Mouse (Mus musculus) intestine, postnatal 0 days (tissue): ENCODE measurements at regions not wholly inside any gene's neighbourhood (a gene's known extent, or its start where the extent isn't known, plus 50 kb on each side); places are given as distances from the start of the nearest gene placed in this dataset.
"Not testable (repeated sequence)": the region's sequence is repeated elsewhere in the genome, so short reads cannot be mapped to it uniquely, and the experiment has no call there.

Experiments used
- ATAC-seq: fragments of 200-750 bp; cut with Nextera tagmentation; 2 replicates; pipeline ENCODE4 v1.8.0; 2017; ENCODE audit warnings: mild to moderate bottlenecking, moderate TSS enrichment, moderate library complexity
- H3K27ac ChIP-seq: fragments of 300-500 bp; sonication (generic); 2 replicates; pipeline ENCODE4 v1.5.1; 2014; ENCODE audit warnings: mild to moderate bottlenecking, low read depth, low read length, moderate library complexity
- H3K27me3 ChIP-seq: fragments of 300-500 bp; sonication (generic); replicated peaks from 2 replicates; pipeline ENCODE4 v1.6.1; 2014; ENCODE audit warnings: low read length, mixed read lengths; ENCODE audit not compliant: control insufficient read depth, insufficient read depth
- H3K36me3 ChIP-seq: fragments of 300-500 bp; sonication (generic); 2 replicates; pipeline ENCODE4 v1.6.1; 2014; ENCODE audit warnings: mild to moderate bottlenecking, moderate library complexity; ENCODE audit not compliant: control insufficient read depth, insufficient read depth
- H3K4me1 ChIP-seq: fragments of 300-500 bp; sonication (generic); replicated peaks from 2 replicates; pipeline ENCODE4 v1.6.1; 2014; ENCODE audit warnings: antibody characterized with exemption, low read length, mixed read lengths; ENCODE audit not compliant: control insufficient read depth, insufficient read depth
- H3K4me2 ChIP-seq: fragments of 300-500 bp; sonication (generic); replicated peaks from 2 replicates; pipeline ENCODE4 v1.6.1; 2014; ENCODE audit warnings: low read depth, mild to moderate bottlenecking, moderate library complexity
- H3K4me3 ChIP-seq: fragments of 300-500 bp; sonication (generic); 2 replicates; pipeline ENCODE4 v1.5.1; 2014; ENCODE audit warnings: low read depth, low read length
- H3K9ac ChIP-seq: fragments of 300-500 bp; sonication (generic); 2 replicates; pipeline ENCODE4 v1.6.1; 2014; ENCODE audit warnings: mild to moderate bottlenecking, low read depth, low read length
- H3K9me3 ChIP-seq: fragments of 300-500 bp; sonication (generic); 2 replicates; pipeline ENCODE4 v1.6.1; 2016; ENCODE audit warnings: mixed run types; ENCODE audit not compliant: control insufficient read depth
- CTCF ChIP-seq: sonication (generic); IDR thresholded peaks from 2 replicates; pipeline ENCODE4 v1.5.1; 2016; ENCODE audit warnings: low read depth, mild to moderate bottlenecking, control low read depth, antibody characterized with exemption, moderate library complexity
- WGBS: fragments of 180-500 bp; shearing (Covaris S2); extraction: QIAGEN DNeasy Blood & Tissue Kit; methylation state at CpG from one replicate; pipeline ENCODE4 v1.1.7; 2014; 5-methylcytosine and 5-hydroxymethylcytosine counted together

GRCm38 (mm10) chr6:6371444-6372093, 154.6 kb upstream of the Slc25a13 start:
- no peak for ATAC-seq
- no peaks in the 10 kb centered on the region for H3K9me3 ChIP-seq
- no peak overlapping the region for H3K4me2 ChIP-seq
- H3K4me3 ChIP-seq, result no peak overlapping the region
- no peaks in the 10 kb centered on the region for H3K27me3 ChIP-seq
- TF ChIP-seq CTCF, result no peak
- H3K27ac ChIP-seq, result no peak overlapping the region
- no peaks in the 10 kb centered on the region for H3K4me1 ChIP-seq
- no peaks in the 10 kb centered on the region for H3K36me3 ChIP-seq
- 46% methylated on average over 5 of the region's 5 CpGs for WGBS
- H3K9ac ChIP-seq, result no peak overlapping the region

- H3K27ac ChIP-seq, result no peak overlapping the region
- no peak overlapping the region for H3K4me3 ChIP-seq
- H3K9me3 ChIP-seq, result no peaks in the 10 kb centered on the region
- ATAC-seq, result no peak
- no peak for TF ChIP-seq CTCF
- no peaks in the 10 kb centered on the region for H3K36me3 ChIP-seq
- H3K4me2 ChIP-seq, result no peak overlapping the region
- H3K4me1 ChIP-seq, result no peaks in the 10 kb centered on the region
- no peak overlapping the region for H3K9ac ChIP-seq
- no peaks in the 10 kb centered on the region for H3K27me3 ChIP-seq
- 62% methylated on average over 4 of the region's 4 CpGs for WGBS
Observed at GRCm38 (mm10) chr6:6364037-6364436, 147.1 kb upstream of the Slc25a13 start.

- no peak for ATAC-seq
- Histone ChIP-seq H3K4me3 (no peak overlapping the region), H3K9ac (no peak overlapping the region), H3K27ac (no peak overlapping the region), H3K9me3 (no peaks in the 10 kb centered on the region), H3K4me1 (no peaks in the 10 kb centered on the region), H3K27me3 (no peaks in the 10 kb centered on the region), H3K4me2 (no peak overlapping the region), H3K36me3 (no peaks in the 10 kb centered on the region)
- no peak for TF ChIP-seq CTCF
- WGBS, result 71% methylated on average over 4 of the region's 4 CpGs
Observed at GRCm38 (mm10) chr6:6362678-6363354, 145.8 kb upstream of the Slc25a13 start.

GRCm38 (mm10) chr6:6361181-6361580, 144.2 kb upstream of the Slc25a13 start:
- H3K4me2 ChIP-seq, H3K27ac ChIP-seq, H3K4me1 ChIP-seq, H3K9ac ChIP-seq, H3K36me3 ChIP-seq, H3K27me3 ChIP-seq, H3K9me3 ChIP-seq, H3K4me3 ChIP-seq, ATAC-seq: not testable (repeated sequence)

GRCm38 (mm10) chr6:6357477-6357876, 140.5 kb upstream of the Slc25a13 start:
- Histone ChIP-seq H3K4me1 (no peaks in the 10 kb centered on the region), H3K9ac (no peak overlapping the region), H3K27ac (no peak overlapping the region), H3K4me3 (no peak overlapping the region), H3K36me3 (no peaks in the 10 kb centered on the region), H3K9me3 (no peaks in the 10 kb centered on the region), H3K4me2 (no peak overlapping the region), H3K27me3 (no peaks in the 10 kb centered on the region)
- ATAC-seq, result no peak
- TF ChIP-seq CTCF, result no peak
- 54% methylated on average over 2 of the region's 2 CpGs for WGBS

- 65% methylated on average over 6 of the region's 6 CpGs for WGBS
- TF ChIP-seq CTCF, result no peak
- no peak overlapping the region for H3K27ac ChIP-seq
- no peaks in the 10 kb centered on the region for H3K4me1 ChIP-seq
- no peaks in the 10 kb centered on the region for H3K36me3 ChIP-seq
- no peak overlapping the region for H3K4me2 ChIP-seq
- no peaks in the 10 kb centered on the region for H3K27me3 ChIP-seq
- no peak overlapping the region for H3K9ac ChIP-seq
- no peak for ATAC-seq
- no peaks in the 10 kb centered on the region for H3K9me3 ChIP-seq
- no peak overlapping the region for H3K4me3 ChIP-seq
Observed at GRCm38 (mm10) chr6:6356967-6357366, 140.0 kb upstream of the Slc25a13 start.
